Mouse (Mus musculus) frontal cortex, postnatal 25 days (tissue): Measurements from ENCODE around the gene Dnajc14.
"Not testable (repeated sequence)": the region's sequence is repeated elsewhere in the genome, so short reads cannot be mapped to it uniquely, and the experiment has no call there.

Experiments used
- DNase-seq, 2 experiments: peaks; one replicate each; pipeline ENCODE4 v3.0.0; 2022; ENCODE audit warnings: low spot score in 2 of 2

Dnajc14 gene

DNA sequence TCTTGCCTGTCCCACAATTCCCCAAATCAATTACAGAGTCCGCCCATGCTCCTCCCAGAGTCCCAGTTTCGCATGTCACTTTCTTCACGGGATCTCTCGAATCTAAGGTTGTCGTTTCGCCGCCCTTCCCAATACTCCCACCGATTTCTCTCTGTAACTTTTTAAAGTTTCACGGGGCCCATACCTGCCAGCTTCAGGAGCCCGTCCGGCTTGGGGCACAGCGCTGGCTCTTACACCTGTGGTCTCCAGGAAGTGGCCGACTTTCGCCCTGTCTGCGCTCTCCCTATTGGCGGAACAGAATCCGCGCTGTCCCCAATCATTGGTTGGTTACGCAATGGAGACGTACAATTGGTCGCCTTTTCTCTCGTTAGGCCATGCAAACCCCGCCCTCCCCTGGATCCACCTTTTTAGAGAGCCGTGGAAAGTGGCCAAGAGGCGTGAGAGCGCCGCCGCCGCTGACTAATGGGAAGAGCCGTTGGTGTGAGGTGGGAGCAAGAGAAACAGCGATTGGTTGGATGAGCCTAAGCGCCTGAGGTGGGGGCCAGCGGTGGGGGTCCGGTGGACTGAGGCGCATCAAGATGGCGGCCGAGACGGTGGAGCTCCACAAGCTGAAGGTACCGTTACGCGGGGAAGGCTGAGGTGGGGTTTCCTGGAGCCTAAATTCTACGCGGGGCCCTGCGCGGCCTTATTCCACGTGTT, 17.6 kb downstream of the Dnajc14 start, which contains the start of gene Ormdl2:
TSS of gene Ormdl2 (minus strand) at position 288 of the 699 bp plus-strand sequence.
- peak; percentile 98 for DNase-seq

DNA sequence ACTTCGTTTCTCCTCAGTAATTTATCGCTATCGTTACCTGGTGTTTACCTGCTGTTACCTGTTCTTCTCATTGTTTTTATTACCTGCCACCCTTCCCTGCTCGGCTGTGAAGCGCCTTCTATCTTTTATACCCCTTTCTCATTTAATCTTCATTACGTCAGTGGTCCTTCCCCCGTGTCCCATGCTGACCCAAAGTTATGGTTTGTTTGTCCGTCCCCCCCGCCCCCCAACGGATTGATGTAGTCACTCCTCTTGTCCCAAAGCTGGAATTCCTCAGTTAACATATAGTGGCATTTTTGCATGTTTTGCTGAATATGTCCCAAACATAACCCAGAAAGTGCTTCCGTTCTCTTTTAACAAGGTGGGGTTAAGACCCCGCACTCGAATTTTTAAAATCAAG, 18.3 kb downstream of the Dnajc14 start:
- no peak for DNase-seq

DNA sequence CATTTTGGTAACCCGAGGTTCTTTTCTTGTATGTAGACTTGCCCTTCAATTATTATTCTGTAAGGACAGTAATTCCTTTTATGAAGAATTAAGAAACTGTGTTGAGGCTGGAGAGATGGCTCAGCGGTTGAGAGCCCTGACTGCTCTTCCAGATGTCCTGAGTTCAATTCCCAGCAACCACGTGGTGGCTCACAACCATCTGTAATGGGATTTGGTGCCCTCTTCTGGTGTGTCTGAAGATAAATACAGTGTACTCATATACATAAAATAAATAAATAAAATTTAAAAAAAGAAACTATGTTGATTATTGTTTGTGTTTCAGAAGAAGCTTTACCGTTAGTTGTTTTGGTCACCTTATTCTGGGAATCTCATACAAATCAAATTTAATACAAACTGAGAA, 19.2 kb downstream of the Dnajc14 start:
- not testable (repeated sequence) for DNase-seq

DNA sequence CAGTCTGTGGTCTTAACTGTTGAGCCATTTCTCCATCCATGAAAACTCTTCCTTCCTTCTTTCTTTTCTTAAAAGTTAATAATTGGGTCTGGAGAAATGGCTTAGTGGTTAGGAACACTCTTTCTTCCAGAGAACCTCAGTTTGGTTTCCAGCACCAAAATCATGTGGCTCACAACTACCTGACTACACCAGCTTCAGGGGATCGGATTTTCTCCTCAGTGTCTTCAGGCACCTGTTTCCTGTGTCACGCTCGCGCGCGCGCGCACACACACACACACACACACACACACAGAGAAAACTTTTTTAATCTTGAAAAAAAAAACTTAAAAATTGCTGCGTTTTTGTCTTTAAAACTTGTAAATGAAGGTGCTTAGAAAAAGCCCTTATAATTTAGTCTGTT, 20.0 kb downstream of the Dnajc14 start:
- no peak for DNase-seq

DNA sequence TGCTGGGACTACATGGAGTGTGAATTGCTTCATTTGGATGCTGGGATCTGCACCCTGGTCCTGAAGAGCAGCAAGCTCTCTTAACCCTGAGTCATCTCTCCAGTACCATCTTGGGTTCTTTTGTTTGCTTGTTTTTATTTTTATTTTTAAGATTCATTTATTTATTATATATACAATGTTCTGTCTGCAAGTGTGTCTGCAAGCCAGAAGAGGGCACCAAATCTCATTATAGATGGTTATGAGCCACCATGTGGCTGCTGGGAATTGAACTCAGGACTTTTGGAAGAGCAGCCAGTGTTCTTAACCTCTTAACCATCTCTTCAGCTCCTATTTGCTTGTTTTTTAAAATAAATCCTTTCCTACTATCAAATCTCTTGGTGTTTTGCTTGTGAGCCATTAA, 33.5 kb downstream of the Dnajc14 start:
- DNase-seq: no peak

DNA sequence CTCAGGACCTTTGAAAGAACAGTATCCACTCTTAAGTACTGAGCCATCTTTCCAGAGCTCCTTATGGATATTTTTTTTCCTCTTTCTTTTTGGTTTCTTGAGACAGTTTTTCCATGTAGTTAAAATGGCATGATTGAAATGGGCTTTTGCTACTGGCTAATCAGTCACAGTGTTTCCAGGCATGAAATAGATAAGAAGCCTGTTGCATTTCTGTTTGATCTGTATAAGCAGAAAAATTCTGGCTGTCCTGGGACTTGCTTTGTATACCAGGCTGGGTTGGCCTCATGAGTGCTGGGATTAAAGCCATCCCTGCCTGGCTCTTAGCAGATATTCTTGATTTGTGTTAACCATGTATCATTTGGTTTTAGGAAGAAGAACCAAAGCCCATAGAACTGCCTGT, 35.6 kb downstream of the Dnajc14 start:
- DNase-seq: no peak

DNA sequence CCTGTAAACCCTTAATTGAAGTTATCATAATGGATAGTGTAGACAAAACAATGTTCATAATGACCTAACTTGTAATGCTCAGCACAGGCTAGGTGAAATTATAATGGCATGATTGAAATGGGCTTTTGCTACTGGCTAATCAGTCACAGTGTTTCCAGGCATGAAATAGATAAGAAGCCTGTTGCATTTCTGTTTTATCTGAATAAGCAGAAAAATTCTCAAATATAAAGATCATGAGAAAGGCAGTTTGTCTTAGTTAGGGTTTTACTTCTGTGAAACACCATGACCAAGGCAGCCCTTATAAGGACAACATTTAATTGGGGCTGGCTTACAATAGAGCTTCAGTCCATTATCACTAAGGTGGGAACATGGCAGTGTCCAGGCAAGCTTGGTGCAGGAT, 36.8 kb downstream of the Dnajc14 start:
- DNase-seq: no peak

DNA sequence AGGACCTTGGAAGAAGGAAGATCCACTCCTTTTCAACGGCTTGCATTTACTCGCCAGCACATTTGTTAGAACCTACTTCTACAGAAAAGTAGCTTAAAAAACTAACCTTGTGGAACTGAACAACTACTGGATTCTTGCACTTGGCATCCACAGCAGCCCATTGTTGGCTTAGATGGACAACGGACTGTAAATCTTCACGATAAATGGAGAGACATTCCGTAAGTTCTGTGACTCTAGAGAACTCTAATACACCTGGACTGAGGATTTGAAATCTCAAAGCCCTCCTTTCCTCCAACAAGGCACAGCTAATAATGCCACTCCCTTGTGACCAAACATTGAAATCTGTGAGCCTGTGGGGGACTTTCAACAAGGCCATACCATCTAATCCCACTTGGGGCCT, 39.4 kb downstream of the Dnajc14 start:
- no peak for DNase-seq

DNA sequence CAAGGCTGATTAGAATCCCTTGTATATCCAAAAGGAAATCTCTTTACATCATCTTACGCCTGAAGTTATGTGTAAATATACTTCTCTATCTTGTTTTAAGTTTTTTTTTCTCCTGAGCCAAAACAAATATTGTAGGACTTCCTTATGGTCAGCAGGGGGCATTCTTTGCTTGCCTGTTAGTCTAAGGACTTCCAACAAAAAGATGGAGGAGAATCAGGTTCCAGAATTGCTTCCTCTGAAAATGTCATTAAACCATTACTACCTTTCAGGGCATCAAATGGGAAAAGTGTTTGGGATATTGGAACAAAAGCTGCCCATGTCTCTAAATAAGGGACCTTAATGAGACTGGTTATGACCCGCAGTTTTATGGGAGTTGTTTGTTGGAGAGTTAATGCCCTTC, 41.7 kb downstream of the Dnajc14 start:
- no peak for DNase-seq

DNA sequence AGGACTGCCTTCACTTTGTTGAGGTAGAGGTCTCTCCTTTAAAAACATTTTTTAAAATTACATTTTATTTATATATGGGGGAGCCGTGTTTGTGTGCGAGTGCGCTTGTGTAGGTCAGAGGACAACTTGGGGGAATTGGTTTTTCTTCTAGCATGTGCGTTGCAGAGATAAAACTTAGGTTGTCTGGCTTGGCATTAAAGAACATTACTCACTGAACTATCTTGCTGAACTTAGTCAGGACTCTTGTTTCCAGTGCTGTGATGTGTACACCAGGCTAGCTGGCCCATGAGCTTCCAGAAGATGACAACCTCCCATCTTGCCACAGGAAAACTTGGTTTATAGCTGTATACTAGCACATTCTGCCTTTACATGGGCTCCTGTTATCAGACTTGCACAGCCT, 42.8 kb downstream of the Dnajc14 start:
- DNase-seq: no peak

DNA sequence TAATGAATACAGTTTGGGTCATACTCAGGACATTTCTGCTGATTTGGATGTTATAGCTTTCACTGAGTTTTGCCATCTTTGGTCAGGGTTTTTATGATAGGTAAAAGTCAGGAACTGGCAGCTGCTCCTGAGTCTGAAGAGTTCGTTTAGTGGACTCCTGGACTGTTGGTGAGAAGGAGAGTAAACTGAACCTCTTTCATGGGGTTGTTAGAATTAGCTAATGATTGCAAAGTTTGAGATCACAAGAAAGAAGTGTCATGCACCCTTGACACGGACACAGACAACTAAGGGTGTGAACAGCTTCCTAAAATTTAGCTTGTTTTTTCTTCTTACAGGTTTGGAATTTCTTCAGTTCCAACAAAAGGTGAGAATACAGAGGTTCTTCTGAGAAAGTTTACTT, 44.6 kb downstream of the Dnajc14 start:
- no peak for DNase-seq

DNA sequence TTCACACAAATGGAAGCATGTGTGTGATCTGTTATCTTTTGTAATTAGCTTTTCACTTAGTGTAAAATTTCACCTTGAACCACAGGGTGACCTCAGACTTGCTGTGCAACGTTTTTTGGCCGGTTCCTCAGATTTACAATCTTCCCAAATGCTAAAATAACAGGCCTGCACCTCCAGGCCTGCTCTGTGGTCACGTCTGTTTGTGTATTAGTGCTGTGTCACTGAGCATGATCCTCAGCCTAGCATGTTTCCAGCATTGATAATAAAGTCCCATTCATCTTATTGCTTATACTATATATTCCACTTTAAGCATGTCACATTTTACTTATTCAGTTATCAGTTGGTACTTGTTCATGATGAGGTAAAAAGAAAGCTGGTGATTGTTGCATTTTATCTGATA, 46.5 kb downstream of the Dnajc14 start:
- DNase-seq: no peak

DNA sequence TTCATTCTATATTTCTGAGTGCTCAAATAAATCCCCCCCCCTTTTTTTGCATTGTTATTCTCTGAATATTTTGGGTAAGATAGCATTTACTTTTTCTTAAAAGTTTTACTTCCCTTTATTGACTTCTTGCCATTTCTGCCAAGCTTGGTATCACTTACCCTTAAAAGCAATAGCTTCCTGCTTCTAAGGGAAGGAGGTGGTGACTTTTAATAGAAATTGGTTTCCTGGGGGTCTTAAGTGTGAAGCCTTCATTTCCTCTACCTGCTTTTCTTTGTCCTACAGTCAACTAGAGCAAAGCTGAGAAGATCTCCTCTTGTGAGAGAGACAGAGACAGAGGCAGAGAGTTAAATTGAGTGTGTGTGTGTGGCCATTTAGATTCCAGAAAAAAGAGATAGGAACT, 57.3 kb downstream of the Dnajc14 start:
- no peak for DNase-seq

DNA sequence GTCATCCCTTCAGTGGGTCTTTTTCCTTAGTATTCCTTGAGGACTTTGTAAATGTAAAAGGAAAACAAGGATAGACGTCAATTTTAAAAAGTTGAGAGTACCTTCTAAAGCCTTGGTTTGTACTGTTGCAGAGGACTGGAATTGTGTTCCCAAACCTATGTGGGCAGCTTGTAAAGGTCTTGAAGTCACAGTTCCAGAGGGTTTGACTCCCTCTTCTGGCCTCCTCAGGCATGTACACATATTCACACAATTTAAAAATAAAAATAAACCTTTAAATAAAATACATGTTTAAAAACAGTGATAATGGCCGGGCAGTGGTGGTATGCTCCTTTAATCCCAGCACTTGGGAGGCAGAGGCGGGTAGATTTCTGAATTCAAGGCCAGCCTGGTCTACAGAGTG, 62.2 kb downstream of the Dnajc14 start:
- DNase-seq: no peak

DNA sequence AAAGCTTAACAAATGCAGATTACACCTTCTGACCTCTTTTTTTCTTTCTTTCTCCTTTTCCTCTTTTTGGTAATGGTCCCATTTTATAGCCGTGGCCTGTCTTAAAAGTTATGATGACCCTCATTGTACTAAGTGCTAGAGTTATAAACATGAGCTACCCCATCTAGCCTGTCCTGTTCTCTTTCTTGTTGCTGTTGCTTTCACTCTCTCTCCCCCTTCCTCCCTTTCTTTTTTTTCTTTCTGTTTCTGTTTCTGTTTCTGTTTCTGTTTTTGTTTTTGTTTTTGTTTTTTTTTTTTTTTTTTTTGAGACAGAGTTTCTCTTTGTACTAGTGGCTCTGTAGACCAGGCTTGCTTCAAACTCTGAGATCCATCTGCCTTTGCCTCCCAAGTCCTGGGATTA, 62.7 kb downstream of the Dnajc14 start:
- no peak for DNase-seq
